Mouse (Mus musculus) gonadal fat pad, adult 2 months (tissue): ENCODE measurements around the gene Sipa1. TPM values are rescaled to one million over a fixed set of nuclear protein-coding genes. Genes with fewer than 3 reads are reported as not detected.

ENCODE experiments used
- DNase-seq: peaks from one replicate; pipeline ENCODE4 v3.0.0-alpha.2; 2012; ENCODE audit warnings: low read depth
- polyA plus RNA-seq: library from polyadenylated mRNA; depleted of rRNA; stranded (reverse); fragments of >200 nt; gene quantifications from 2 replicates; pipeline ENCODE4 v1.2.3, GENCODE M21; 2012

Sipa1 gene
- polyA plus RNA-seq, 1 experiment, result 45.7 TPM

GRCm38 (mm10) chr19:5645280-5645679, 18.2 kb downstream of the Sipa1 start:
- no peak for DNase-seq

GRCm38 (mm10) chr19:5641641-5642040, 21.9 kb downstream of the Sipa1 start:
- no peak for DNase-seq

GRCm38 (mm10) chr19:5641021-5641420, 22.5 kb downstream of the Sipa1 start:
- DNase-seq, result no peak

GRCm38 (mm10) chr19:5640339-5640738, 23.2 kb downstream of the Sipa1 start:
- no peak for DNase-seq

GRCm38 (mm10) chr19:5638416-5639005, 25.0 kb downstream of the Sipa1 start:
- DNase-seq, result no peak

- peak; percentile 20 for DNase-seq
Observed at GRCm38 (mm10) chr19:5637069-5638047, 26.1 kb downstream of the Sipa1 start, which contains the start of gene Rela. TSS of gene Rela (plus strand) at chr19:5637483.

- peak; percentile 19 for DNase-seq
Observed at GRCm38 (mm10) chr19:5636571-5637041, 26.9 kb downstream of the Sipa1 start.

- DNase-seq, result no peak
Observed at GRCm38 (mm10) chr19:5636036-5636570, 27.4 kb downstream of the Sipa1 start.

- no peak for DNase-seq
Observed at GRCm38 (mm10) chr19:5632120-5632519, 31.4 kb downstream of the Sipa1 start.

- no peak for DNase-seq
Observed at GRCm38 (mm10) chr19:5629907-5630306, 33.6 kb downstream of the Sipa1 start.

- no peak for DNase-seq
Observed at GRCm38 (mm10) chr19:5625311-5625710, 38.2 kb downstream of the Sipa1 start.

GRCm38 (mm10) chr19:5621884-5622283, 41.6 kb downstream of the Sipa1 start:
- DNase-seq, result no peak

- no peak for DNase-seq
Observed at GRCm38 (mm10) chr19:5620007-5620406, 43.5 kb downstream of the Sipa1 start.

GRCm38 (mm10) chr19:5614953-5615352, 48.6 kb downstream of the Sipa1 start:
- DNase-seq, result no peak

- DNase-seq, result no peak
Observed at GRCm38 (mm10) chr19:5612762-5613411, 50.6 kb downstream of the Sipa1 start.

GRCm38 (mm10) chr19:5611973-5612372, 51.5 kb downstream of the Sipa1 start:
- DNase-seq, result no peak

GRCm38 (mm10) chr19:5609547-5610404, 53.7 kb downstream of the Sipa1 start, which contains the start of gene Kat5:
TSS of gene Kat5 (minus strand) at chr19:5610237.
- DNase-seq, result peak; percentile 49

- DNase-seq, result no peak
Observed at GRCm38 (mm10) chr19:5609171-5609546, 54.3 kb downstream of the Sipa1 start.

- no peak for DNase-seq
Observed at GRCm38 (mm10) chr19:5608707-5609106, 54.8 kb downstream of the Sipa1 start.

- DNase-seq, result no peak
Observed at GRCm38 (mm10) chr19:5607705-5608410, 55.6 kb downstream of the Sipa1 start.
